Mouse (Mus musculus) megakaryocyte, adult 5-6 weeks (primary cell): ENCODE results near the gene Smim1. TPM values are rescaled to one million over a fixed set of nuclear protein-coding genes. Genes with fewer than 3 reads are reported as not detected.

ENCODE experiments used
- ATAC-seq: 2 replicates; pipeline ENCODE4 v1.8.0; 2016; ENCODE audit warnings: mild to moderate bottlenecking, inconsistent platforms; ENCODE audit not compliant: poor library complexity, severe bottlenecking
- total RNA-seq, 2 experiments: library from RNA; stranded (forward) in 1 of 2; stranded (reverse) in 1 of 2; fragments of 153-499, 151-499 nt in 1 of 2; fragments of 221-1000, 200-1000 nt in 1 of 2; gene quantifications; 2 replicates each; pipeline versions ENCODE4 v1.2.3 to v1.2.4; 2015 to 2017

Smim1 gene
- 0.62 and 1.9 TPM in 2 replicates for total RNA-seq (2015)
- 0.26 and 1.3 TPM in 2 replicates for total RNA-seq (2017)

- ATAC-seq, result peak; percentile 27
Observed at GRCm38 (mm10) chr4:154025641-154026440, at the start of gene Smim1. Smim1 (minus strand) TSS chr4:154026230.

DNA sequence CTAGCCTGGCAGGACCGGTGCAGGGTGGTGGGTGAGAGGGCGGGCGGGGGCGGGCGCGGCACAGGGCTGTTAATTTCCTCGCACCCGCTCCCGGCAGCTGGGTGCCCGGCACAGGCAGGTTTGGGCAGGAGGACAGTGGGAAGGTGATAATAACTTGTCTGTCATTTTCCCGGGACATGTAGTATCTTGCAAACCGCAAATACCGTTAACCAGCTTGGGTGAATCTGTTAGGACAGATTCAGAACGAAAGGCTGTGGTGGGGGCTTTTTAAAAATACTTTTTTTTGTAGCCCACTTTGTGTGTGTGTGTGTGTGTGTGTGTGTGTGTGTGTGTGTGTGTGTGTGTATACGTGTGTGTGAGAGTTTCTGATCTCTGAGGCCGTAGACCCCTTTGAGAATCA is 45.9 kb upstream of the Smim1 start:
- ATAC-seq, result no peak

- ATAC-seq, result no peak
Observed at GRCm38 (mm10) chr4:154071521-154071920, 45.5 kb upstream of the Smim1 start.

GRCm38 (mm10) chr4:154070896-154071295 is 44.9 kb upstream of the Smim1 start:
- no peak for ATAC-seq

DNA sequence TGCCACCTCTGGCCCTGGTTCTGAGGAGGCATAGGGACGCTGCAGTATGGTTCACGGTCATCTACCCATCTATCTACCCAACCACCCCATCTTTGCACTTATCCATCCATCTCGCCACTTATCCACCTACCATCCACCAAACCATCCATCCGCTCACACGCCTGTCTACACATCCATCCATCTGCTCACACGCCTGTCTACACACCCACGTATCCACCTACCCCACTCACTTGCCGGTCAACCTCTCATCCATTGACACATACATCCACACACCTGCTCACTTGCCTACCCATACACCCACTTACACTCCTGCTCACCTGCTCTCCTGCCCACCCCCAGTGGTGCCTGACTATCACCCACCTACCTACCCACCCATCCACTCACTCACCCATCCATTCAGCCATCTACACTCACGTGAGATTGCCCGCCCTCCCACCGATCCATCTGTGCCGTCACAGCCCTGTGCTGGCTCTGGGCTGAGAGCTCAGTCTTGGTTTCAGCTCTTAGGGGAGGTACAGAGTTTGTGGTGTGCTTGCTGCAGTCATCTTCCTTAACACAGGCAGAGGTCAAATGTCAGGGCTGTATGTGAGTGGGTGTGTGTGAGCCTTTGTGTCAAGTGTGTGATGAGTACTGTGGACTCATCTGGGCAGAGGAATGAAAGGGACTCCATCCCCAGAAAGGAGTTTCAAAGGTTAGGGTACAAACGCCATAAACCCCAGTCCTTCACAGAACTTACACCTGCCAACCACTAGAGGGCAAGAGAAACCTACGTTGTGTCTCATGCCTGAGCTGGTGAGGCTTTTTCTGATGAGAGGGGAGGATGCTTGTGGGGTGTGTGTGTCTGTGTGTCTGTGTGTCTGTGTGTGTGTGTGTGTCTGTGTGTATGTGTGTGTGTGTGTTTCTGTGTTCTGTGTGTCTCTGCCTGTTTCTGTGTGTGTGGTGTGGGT is 39.1 kb upstream of the Smim1 start:
- ATAC-seq, result peak; percentile 76

DNA sequence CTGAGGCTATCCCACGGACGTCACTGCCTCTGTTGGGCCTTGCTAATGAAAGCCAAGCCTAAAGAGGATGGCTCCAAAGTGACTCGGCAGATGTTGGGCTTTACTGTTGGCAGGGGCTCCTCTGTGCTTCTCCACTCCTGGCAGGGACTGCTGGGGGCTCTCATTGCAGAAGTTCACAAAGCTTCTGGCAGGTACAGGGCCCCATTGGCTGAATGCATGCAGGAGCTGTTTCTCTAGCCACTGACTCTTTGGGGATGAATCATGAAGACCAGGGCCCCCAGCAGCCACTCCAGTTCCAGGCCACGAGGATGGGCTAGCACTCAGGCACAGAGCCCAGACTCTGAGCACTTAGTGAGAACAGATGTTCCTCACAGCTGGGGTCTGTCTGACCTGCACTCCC is 31.7 kb upstream of the Smim1 start:
- ATAC-seq, result no peak

- no peak for ATAC-seq
Observed at GRCm38 (mm10) chr4:154056661-154057060, 30.6 kb upstream of the Smim1 start.

DNA sequence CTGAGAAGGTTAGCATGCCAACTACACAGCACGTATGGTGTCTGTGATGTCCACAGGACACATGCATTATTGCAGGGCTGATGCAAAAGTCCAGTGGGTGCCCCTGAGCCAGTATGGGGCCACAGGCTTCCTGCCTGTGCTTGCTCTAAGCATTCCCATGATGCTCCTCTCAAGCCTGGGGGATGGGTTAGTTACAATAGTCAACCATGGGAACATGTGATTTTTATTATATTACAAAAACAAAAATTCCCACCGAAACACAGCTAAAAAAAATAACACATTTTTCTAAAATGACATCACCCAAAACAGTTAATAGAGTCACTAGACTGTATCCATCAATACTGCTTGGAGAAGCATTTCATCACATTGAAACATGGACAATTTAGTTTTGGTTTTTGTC is 30.0 kb upstream of the Smim1 start:
- no peak for ATAC-seq

DNA sequence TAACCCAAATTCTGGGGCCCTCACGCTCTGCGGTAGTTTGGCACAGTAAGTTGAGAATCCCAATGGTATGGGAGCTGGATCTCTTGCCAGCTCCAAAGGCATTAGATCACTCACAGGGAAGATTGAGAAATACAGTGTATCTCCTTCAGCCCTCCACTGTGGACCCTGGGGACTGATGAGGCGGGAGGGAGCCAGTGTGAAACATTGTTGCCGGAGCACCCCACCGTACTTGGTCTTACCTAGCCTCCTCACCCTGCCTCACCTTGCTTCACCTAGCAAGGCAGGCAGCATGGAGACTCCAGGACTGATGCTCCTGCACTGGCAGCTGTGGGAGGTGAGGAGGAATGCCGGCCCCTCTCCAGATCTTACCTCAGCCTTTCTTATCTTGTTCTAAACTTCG is 29.5 kb upstream of the Smim1 start:
- no peak for ATAC-seq

DNA sequence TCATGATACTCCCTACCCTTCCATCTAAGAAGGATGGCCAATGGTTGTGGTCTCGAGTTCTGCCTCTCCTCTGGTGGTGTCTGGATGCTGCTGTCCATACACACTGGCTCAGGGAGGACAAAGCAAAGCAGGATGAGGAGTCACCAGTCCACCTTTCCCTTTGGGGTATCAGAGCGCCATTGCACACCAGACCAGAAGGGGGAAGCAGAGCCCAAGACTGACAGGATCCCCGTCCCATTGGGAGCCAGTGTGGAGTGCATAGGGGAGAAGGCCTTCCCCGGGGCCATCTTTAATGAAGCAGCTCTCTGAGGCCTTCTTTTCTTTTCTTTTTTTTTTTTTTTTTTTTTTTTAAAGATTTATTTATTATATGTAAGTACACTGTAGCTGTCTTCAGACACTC is 27.0 kb upstream of the Smim1 start:
- no peak for ATAC-seq

GRCm38 (mm10) chr4:154051401-154051800 is 25.4 kb upstream of the Smim1 start:
- ATAC-seq, result no peak

GRCm38 (mm10) chr4:154045837-154046236 is 19.8 kb upstream of the Smim1 start:
- ATAC-seq, result no peak

GRCm38 (mm10) chr4:154042577-154042976 is 16.5 kb upstream of the Smim1 start, which contains the start of gene Ccdc27:
Ccdc27 (minus strand) TSS chr4:154042677.
- no peak for ATAC-seq

DNA sequence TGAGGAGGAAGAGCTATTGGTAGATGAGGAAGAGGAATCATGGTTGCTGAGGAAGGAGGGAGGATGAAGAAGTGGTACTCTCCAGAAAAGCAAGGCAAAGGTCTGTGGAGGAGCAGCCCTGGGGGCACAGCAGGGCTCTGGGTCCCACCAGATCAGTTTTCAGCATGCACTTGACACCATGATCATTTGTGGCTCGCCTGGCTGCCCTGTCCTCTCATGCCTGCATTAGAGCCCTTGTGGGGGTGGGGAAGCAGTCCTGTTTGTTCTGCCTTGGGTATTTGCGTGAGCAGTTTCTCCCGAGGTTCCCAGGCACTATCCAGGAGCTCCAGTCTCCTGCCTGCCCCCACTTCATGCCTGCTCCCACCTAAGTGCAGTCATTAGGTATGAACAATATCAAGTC is 11.1 kb upstream of the Smim1 start:
- no peak for ATAC-seq

DNA sequence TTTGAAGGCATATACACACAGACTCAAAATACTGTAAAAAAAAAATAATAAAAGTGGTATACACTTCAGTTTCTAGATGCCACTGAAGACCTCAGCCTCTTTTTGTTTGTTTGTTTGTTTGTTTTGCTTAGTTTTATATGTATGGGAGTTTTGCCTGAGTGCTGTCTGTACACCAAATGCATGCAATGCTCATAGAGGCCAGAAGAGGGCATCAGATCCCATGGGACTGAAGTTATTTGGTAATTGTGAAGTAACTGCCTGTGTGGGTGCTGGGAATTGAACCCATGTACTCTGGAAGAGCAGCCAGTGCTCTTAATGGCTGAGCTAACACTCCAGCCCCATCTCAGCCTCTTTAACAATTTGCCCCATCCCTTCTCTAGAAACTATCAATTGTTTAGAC is 2.6 kb upstream of the Smim1 start:
- ATAC-seq, result no peak

DNA sequence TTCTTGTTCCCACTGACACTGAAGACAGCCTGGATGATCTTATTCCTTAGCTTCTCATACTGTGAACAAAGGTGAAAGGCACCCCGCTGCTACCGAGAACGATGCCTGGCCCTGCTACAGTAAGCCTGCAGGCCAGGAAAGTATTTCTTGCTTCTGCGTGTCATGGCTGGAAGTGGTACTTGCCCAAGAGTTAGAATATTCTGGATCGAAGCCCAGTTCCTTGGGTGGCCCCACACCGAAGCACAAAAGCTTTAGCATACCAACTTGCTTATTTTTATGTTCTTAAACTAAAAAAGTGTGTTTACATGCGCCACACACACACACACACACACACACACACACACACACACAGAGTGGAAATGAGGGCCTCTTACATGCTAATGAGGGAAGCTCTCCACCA is 2.0 kb upstream of the Smim1 start:
- ATAC-seq, result no peak

DNA sequence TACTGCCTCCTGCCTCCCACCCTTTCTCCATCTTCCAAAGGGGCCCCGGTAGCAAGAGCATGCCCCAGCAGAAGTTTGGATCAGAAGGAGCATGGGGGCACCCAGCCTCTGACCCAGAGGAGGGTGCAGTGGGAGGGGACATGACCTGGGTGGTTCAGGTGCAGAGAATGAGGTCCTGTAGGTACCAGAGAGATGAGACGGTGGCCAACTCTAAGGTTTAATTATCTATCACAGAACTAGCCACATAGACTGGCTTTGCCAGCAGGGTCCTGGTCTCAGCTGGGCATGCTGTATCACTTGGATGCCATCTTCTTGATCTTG is 371 bp upstream of the Smim1 start:
- no peak for ATAC-seq

DNA sequence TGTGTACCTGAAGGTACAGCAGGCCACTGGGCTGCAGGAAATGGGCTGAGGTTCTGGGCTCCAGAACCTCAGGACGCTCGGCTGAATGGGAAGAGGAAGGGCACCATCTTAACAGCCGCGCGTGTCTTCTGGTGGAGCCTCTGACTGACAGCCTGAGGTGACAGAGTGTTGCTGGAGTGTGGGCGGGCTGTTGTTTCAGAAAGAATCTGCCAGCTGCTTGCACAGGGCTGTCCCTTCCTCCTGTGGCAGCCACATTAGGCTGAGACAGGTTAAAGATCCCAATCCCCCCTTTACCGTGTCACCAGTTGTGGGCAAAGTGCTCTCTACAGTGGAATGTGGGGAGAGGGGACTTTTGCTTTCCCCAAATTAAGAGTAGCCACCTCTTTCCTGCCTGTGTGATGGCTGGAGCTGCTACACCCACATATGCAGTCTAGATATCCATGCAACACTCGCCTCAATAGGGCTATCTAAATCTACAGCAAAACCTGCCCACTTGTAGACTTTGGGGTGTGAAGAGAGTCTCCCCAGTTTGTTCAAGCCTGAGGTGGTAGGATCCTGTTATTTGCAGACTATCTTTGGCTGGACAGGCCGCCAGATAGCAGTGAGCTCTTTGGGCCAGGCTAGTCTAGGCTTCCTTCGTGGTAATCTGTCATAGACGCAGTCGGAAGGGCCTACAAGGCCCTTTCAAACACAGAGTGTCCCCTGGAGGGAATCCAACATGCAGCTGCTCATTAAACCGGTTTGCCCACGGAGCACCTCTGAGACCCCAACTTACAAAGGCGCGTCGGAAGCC is 1.1 kb downstream of the Smim1 start:
- ATAC-seq, result no peak

GRCm38 (mm10) chr4:154023754-154024601 is 2.1 kb downstream of the Smim1 start:
- ATAC-seq, result peak; percentile 31

DNA sequence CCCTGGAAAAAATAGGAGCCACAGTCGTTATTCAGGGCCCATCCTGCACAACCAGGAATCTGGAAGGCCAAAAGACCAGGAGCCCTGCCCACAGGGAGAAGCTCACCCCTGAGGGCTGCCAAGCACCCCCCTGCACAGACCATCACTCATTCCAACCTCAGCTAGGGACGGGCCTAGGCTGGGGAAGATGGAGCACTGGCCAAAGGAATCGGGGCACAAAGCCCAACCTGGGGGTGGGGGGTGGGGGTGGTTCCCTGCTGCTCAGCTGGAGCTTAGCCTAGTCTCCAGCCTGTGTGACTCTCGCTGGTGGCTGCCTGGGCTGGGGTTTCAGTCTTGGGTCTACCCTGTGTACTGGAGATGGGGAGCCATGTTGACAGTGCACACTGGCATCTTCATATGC is 3.2 kb downstream of the Smim1 start:
- no peak for ATAC-seq
